Mouse (Mus musculus) CH12.LX (cell line): ENCODE data around the gene 1700017B05Rik. TPM values are rescaled to one million over a fixed set of nuclear protein-coding genes. Genes with fewer than 3 reads are reported as not detected.

Source experiments
- DNase-seq: peaks from one replicate; pipeline ENCODE4 v3.0.0-alpha.2; 2013; ENCODE audit errors: extremely low read depth
- H3K27ac ChIP-seq: 2 replicates; pipeline ENCODE4 v1.5.1; 2012; ENCODE audit warnings: low read depth, mild to moderate bottlenecking, control low read depth, moderate library complexity; ENCODE audit not compliant: insufficient read depth
- H3K27me3 ChIP-seq: replicated peaks from 2 replicates; pipeline ENCODE3; 2012; ENCODE audit warnings: inconsistent platforms
- H3K36me3 ChIP-seq, 2 experiments: replicated peaks in 1 of 2; 2 replicates each; pipeline versions ENCODE3 to v1.6.1; 2012; ENCODE audit warnings: inconsistent platforms in 1 of 2, low read length in 1 of 2, mild to moderate bottlenecking in 1 of 2, mixed read lengths in 1 of 2, moderate library complexity in 1 of 2; ENCODE audit not compliant: control insufficient read depth in 1 of 2, insufficient read depth in 1 of 2
- H3K4me1 ChIP-seq, 2 experiments: 2 replicates each; pipeline ENCODE4 v1.6.1; 2012; ENCODE audit warnings: inconsistent platforms in 1 of 2, moderate library complexity in 1 of 2; ENCODE audit not compliant: insufficient read depth in 2 of 2, control insufficient read depth in 1 of 2
- H3K4me2 ChIP-seq: 2 replicates; pipeline ENCODE4 v1.6.1; 2012; ENCODE audit warnings: low read depth, mild to moderate bottlenecking, control low read depth; ENCODE audit not compliant: poor library complexity, insufficient read depth, severe bottlenecking
- H3K4me3 ChIP-seq, 3 experiments: fragments of 150-350 bp in 1 of 3; sonication (generic) in 1 of 3; replicated peaks in 1 of 3; 2 replicates each; pipeline versions ENCODE3 to v1.5.1; 2011 to 2012; ENCODE audit warnings: low read depth in 2 of 3, low read length in 2 of 3, mild to moderate bottlenecking in 2 of 3, moderate library complexity in 2 of 3, control low read depth in 1 of 3, improper control_type of control experiment in 1 of 3, inconsistent platforms in 1 of 3, mixed read lengths in 1 of 3; ENCODE audit not compliant: poor library complexity in 1 of 3
- H3K79me2 ChIP-seq: replicated peaks from 2 replicates; pipeline ENCODE4 v1.6.1; 2012; ENCODE audit warnings: mild to moderate bottlenecking, moderate library complexity; ENCODE audit not compliant: control insufficient read depth, poor library complexity, insufficient read depth, severe bottlenecking; ENCODE audit errors: extremely low read depth
- H3K9ac ChIP-seq: 2 replicates; pipeline ENCODE4 v1.6.1; 2012; ENCODE audit warnings: low read depth, mild to moderate bottlenecking, control low read depth, moderate library complexity; ENCODE audit not compliant: insufficient read depth
- H3K9me3 ChIP-seq: replicated peaks from 2 replicates; pipeline ENCODE3; 2012; ENCODE audit warnings: low read length, inconsistent platforms, mixed read lengths
- BHLHE40 ChIP-seq: IDR thresholded peaks from 2 replicates; pipeline ENCODE4 v1.6.1; 2011; ENCODE audit warnings: mild to moderate bottlenecking, low read depth, low read length, improper control_type of control experiment
- E2F4 ChIP-seq: IDR thresholded peaks from 2 replicates; pipeline ENCODE4 v1.6.1; 2011; ENCODE audit warnings: low read depth, low read length, improper control_type of control experiment; ENCODE audit not compliant: insufficient replicate concordance
- EP300 ChIP-seq: IDR thresholded peaks from 2 replicates; pipeline ENCODE4 v1.6.1; 2011; ENCODE audit warnings: low read length, improper control_type of control experiment
- HCFC1 ChIP-seq: IDR thresholded peaks from 2 replicates; pipeline ENCODE4 v1.6.1; 2012; ENCODE audit warnings: low read depth, mild to moderate bottlenecking, inconsistent platforms, low read length, improper control_type of control experiment
- IRF4 ChIP-seq: IDR thresholded peaks from 2 replicates; pipeline ENCODE4 v1.6.1; 2014; ENCODE audit warnings: low read depth, mild to moderate bottlenecking, inconsistent platforms, low read length, improper control_type of control experiment
- JUN ChIP-seq: IDR thresholded peaks from 2 replicates; pipeline ENCODE4 v1.6.1; 2011; ENCODE audit warnings: low read depth, mild to moderate bottlenecking, low read length, improper control_type of control experiment, moderate library complexity; ENCODE audit not compliant: insufficient read depth
- JUND ChIP-seq: conservative IDR thresholded peaks from 2 replicates; pipeline ENCODE4 v1.6.1; 2011; ENCODE audit warnings: low read depth, low read length, improper control_type of control experiment
- KAT2A ChIP-seq: IDR thresholded peaks from 2 replicates; pipeline ENCODE4 v1.6.1; 2012; ENCODE audit warnings: low read length, improper control_type of control experiment, inconsistent platforms; ENCODE audit not compliant: insufficient replicate concordance
- MAX ChIP-seq: IDR thresholded peaks from 2 replicates; pipeline ENCODE4 v1.6.1; 2011; ENCODE audit warnings: low read length, improper control_type of control experiment
- MAZ ChIP-seq: IDR thresholded peaks from 2 replicates; pipeline ENCODE4 v1.6.1; 2012; ENCODE audit warnings: low read depth, mild to moderate bottlenecking, inconsistent platforms, low read length, improper control_type of control experiment, moderate library complexity
- MEF2A ChIP-seq: IDR thresholded peaks from 2 replicates; pipeline ENCODE4 v1.6.1; 2014; ENCODE audit warnings: low read depth, mild to moderate bottlenecking, inconsistent platforms, low read length, improper control_type of control experiment, borderline replicate concordance
- MXI1 ChIP-seq: IDR thresholded peaks from 2 replicates; pipeline ENCODE4 v1.6.1; 2011; ENCODE audit warnings: mild to moderate bottlenecking, low read depth, low read length, improper control_type of control experiment
- MYC ChIP-seq: IDR thresholded peaks from 2 replicates; pipeline ENCODE4 v1.6.1; 2011; ENCODE audit warnings: low read depth, mild to moderate bottlenecking, improper control_type of control experiment, low read length
- NELFE ChIP-seq: IDR thresholded peaks from 2 replicates; pipeline ENCODE4 v1.6.1; 2011; ENCODE audit warnings: low read depth, low read length, improper control_type of control experiment
- TCF12 ChIP-seq: IDR thresholded peaks from 2 replicates; pipeline ENCODE4 v1.6.1; 2014; ENCODE audit warnings: low read depth, mild to moderate bottlenecking, inconsistent platforms, low read length, improper control_type of control experiment
- USF2 ChIP-seq: conservative IDR thresholded peaks from 2 replicates; pipeline ENCODE4 v1.6.1; 2011; ENCODE audit warnings: low read depth, low read length, improper control_type of control experiment
- ZC3H11A ChIP-seq: IDR thresholded peaks from 2 replicates; pipeline ENCODE4 v1.6.1; 2012; ENCODE audit warnings: low read depth, mild to moderate bottlenecking, inconsistent platforms, low read length, improper control_type of control experiment
- ZMIZ1 ChIP-seq: IDR thresholded peaks from 2 replicates; pipeline ENCODE4 v1.6.1; 2012; ENCODE audit warnings: low read depth, mild to moderate bottlenecking, inconsistent platforms, low read length, improper control_type of control experiment
- ZNF384 ChIP-seq: IDR thresholded peaks from 2 replicates; pipeline ENCODE4 v1.6.1; 2012; ENCODE audit warnings: low read depth, low read length, improper control_type of control experiment, inconsistent platforms
- dilution Hi-C: fragments of 300-500 bp; cut with MboI; formaldehyde crosslinking; loops from 2 replicates; pipeline ENCODE4 v1.14.3; 2020; ENCODE audit warnings: low sequenced_read_pairs; ENCODE audit not compliant: extremely low pct_unique_long_range_greater_than_20kb, extremely low pct_ligation_motif_present
- in situ Hi-C: fragments of 300-500 bp; cut with MboI; formaldehyde crosslinking; loops from 3 replicates; pipeline ENCODE4 v1.14.3; 2019; ENCODE audit warnings: low sequenced_read_pairs, low pct_ligation_motif_present, low pct_unique_long_range_greater_than_20kb, mixed read lengths
- polyA plus RNA-seq: library from polyadenylated mRNA; unstranded; fragments of >175 nt; gene quantifications from 2 replicates; pipeline ENCODE4 v1.2.1, GENCODE M21; 2012; ENCODE audit warnings: low read depth; ENCODE audit not compliant: insufficient read length
- total RNA-seq, 2 experiments: library from RNA; depleted of rRNA; stranded (reverse); fragments of 300-350 nt in 1 of 2; fragments of >200 nt in 1 of 2; gene quantifications; 2 replicates each; pipeline ENCODE4 v1.2.3; 2012 to 2014

Gene 1700017B05Rik
- total and polyA plus RNA-seq, 3 experiments: 26.4 to 56.0 (median 38.6) TPM

DNA sequence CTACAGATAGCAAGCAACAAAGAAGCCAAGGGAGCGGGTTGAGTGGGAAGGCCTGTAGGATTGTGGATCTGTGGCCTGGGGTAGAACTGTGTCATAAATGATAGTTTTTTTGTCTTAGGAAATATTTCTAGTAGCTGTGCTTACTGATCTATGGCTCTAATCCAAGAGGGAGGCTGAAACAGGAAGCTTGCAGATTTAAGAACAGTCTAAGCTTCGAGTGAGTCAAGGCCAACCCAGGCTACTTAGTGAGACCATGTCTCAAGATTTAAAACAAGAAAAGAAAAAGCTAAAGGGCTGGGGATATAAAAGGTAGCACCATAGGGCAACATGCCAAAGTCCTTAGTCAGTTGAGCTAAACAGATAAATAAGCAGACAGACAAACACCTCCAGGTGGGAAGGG, 24.2 kb downstream of the 1700017B05Rik start:
- Histone ChIP-seq H3K79me2 (no peaks in the 10 kb centered on the region), H3K36me3 (no peaks in the 10 kb centered on the region), H3K4me1 (peaks cover 3 to 13% of the 10 kb centered on the region in 2 experiments; a peak in 3 of 4 replicates), H3K4me2 (no peak overlapping the region), H3K9me3 (no peaks in the 10 kb centered on the region), H3K9ac (no peak overlapping the region), H3K4me3 (no peak overlapping the region), H3K27ac (no peak overlapping the region), H3K27me3 (no peaks in the 10 kb centered on the region)
- dilution Hi-C loops (no loop called here), in situ Hi-C loops (no loop called here)
- DNase-seq: no peak
- TF ChIP-seq HCFC1 (no peak), JUND (no peak), MYC (no peak), MXI1 (no peak), BHLHE40 (no peak), NELFE (no peak), MEF2A (no peak), MAX (no peak)

DNA sequence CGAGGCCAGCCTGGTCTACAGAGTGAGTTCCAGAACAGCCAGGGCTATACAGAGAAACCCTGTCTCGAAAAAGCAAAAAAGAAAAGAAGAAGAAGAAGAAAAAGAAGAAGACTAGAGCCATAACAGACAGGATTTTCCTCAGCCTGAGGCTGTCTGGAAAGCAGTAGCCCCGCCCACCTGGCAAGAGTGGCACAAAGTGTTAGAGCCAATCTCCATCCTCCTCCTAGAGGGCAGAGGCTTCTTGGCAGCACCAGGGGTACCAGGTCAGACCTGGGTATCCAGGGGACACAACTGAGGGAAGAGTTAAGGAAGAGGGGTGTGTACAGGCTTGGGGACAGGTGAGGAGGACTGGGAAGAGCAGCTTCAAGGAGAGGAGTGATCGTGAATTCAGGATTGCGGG, 24.7 kb downstream of the 1700017B05Rik start:
- H3K36me3 ChIP-seq: no peaks in the 10 kb centered on the region
- H3K27me3 ChIP-seq: no peaks in the 10 kb centered on the region
- in situ Hi-C loops: no loop called here
- no peak for DNase-seq
- H3K9me3 ChIP-seq: no peaks in the 10 kb centered on the region
- dilution Hi-C loops: no loop called here
- H3K4me3 ChIP-seq: no peak overlapping the region
- no peak overlapping the region for H3K9ac ChIP-seq
- TF ChIP-seq JUN: no peak
- no peak for TF ChIP-seq EP300
- TF ChIP-seq TCF12: no peak
- no peak for TF ChIP-seq USF2
- TF ChIP-seq ZMIZ1: no peak
- no peak for TF ChIP-seq KAT2A
- no peak for TF ChIP-seq ZC3H11A
- TF ChIP-seq ZNF384: no peak
- no peak for TF ChIP-seq E2F4
- no peak for TF ChIP-seq MAZ
- no peak for TF ChIP-seq IRF4
- no peak overlapping the region for H3K4me2 ChIP-seq
- H3K79me2 ChIP-seq: no peaks in the 10 kb centered on the region
- H3K4me1 ChIP-seq: peaks cover 3 to 13% of the 10 kb centered on the region in 2 experiments; a peak in 3 of 4 replicates
- no peak overlapping the region for H3K27ac ChIP-seq
